Mouse (Mus musculus) heart, embryonic 15.5 days (tissue): ENCODE measurements around the gene Scfd2. TPM values are rescaled to one million over a fixed set of nuclear protein-coding genes. Genes with fewer than 3 reads are reported as not detected.
A peak's percentile ranks its signal among the peaks of the same experiment; 100 is the strongest.

Experiments
- ATAC-seq: fragments of 200-750 bp; cut with Nextera tagmentation; replicated peaks from 2 replicates; pipeline ENCODE4 v1.8.0; 2017; ENCODE audit warnings: low read depth, moderate TSS enrichment; ENCODE audit not compliant: insufficient number of reproducible peaks, insufficient read depth, low FRiP score
- H3K27ac ChIP-seq: fragments of 300-500 bp; sonication (generic); 2 replicates; pipeline ENCODE4 v1.5.1; 2015; ENCODE audit warnings: mild to moderate bottlenecking, inconsistent platforms
- H3K27me3 ChIP-seq: fragments of 300-500 bp; sonication (generic); 2 replicates; pipeline ENCODE4 v1.6.1; 2015; ENCODE audit warnings: inconsistent platforms
- H3K36me3 ChIP-seq: fragments of 300-500 bp; sonication (generic); 2 replicates; pipeline ENCODE4 v1.6.1; 2015; ENCODE audit warnings: mild to moderate bottlenecking, inconsistent platforms
- H3K4me1 ChIP-seq: fragments of 300-500 bp; sonication (generic); replicated peaks from 2 replicates; pipeline ENCODE4 v1.6.1; 2015; ENCODE audit warnings: inconsistent platforms
- H3K4me2 ChIP-seq: fragments of 300-500 bp; sonication (generic); 2 replicates; pipeline ENCODE4 v1.6.1; 2015; ENCODE audit warnings: inconsistent platforms, mild to moderate bottlenecking, moderate library complexity
- H3K4me3 ChIP-seq: fragments of 300-500 bp; sonication (generic); 2 replicates; pipeline ENCODE4 v1.5.1; 2015; ENCODE audit warnings: mild to moderate bottlenecking, inconsistent platforms
- H3K9ac ChIP-seq: fragments of 300-500 bp; sonication (generic); 2 replicates; pipeline ENCODE4 v1.6.1; 2015; ENCODE audit warnings: mild to moderate bottlenecking, inconsistent platforms
- H3K9me3 ChIP-seq: fragments of 300-500 bp; sonication (generic); replicated peaks from 2 replicates; pipeline ENCODE4 v1.6.1; 2016; ENCODE audit warnings: inconsistent platforms
- WGBS: fragments of 180-500 bp; shearing (Covaris S2); methylation state at CpG from one replicate; pipeline ENCODE4 v1.1.7; 2015; ENCODE audit warnings: mixed read lengths; 5-methylcytosine and 5-hydroxymethylcytosine counted together
- polyA plus RNA-seq: library from polyadenylated mRNA; unstranded; fragments of >200 nt; fragmentation: Nextera tagmentation; extraction: Ambion mirVana; gene quantifications from 2 replicates; pipeline ENCODE4 v1.2.1, GENCODE M21; 2015

Scfd2 gene
- polyA plus RNA-seq, 1 experiment from 2014 or later: 12.8 TPM

DNA sequence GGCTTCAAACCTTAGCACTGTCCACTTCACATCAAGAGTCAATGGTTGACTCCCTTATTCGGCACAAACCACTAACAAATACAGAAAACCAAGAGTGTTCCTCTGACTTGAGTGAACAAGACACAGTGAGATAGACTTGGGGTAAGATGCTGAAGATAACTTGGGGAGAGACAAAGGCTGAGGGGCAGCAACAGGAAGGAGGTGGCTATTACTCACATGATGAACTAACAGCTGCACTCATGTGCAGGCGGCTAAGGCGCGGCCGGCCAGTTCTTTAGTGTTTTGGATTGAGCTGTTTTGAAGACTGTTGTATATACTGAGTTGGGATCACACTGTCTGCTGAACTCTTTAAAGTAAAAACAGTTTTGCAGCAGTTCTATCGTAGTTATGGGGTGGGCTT, 205.3 kb downstream of the Scfd2 start:
- Histone ChIP-seq H3K4me1 (peaks cover 18% of the 10 kb centered on the region), H3K4me2 (no peak overlapping the region), H3K4me3 (no peak overlapping the region), H3K36me3 (no peaks in the 10 kb centered on the region), H3K27ac (no peak overlapping the region), H3K27me3 (no peaks in the 10 kb centered on the region), H3K9me3 (no peaks in the 10 kb centered on the region), H3K9ac (no peak overlapping the region)
- 89% methylated on average over 6 of the region's 6 CpGs for WGBS
- ATAC-seq: no peak

DNA sequence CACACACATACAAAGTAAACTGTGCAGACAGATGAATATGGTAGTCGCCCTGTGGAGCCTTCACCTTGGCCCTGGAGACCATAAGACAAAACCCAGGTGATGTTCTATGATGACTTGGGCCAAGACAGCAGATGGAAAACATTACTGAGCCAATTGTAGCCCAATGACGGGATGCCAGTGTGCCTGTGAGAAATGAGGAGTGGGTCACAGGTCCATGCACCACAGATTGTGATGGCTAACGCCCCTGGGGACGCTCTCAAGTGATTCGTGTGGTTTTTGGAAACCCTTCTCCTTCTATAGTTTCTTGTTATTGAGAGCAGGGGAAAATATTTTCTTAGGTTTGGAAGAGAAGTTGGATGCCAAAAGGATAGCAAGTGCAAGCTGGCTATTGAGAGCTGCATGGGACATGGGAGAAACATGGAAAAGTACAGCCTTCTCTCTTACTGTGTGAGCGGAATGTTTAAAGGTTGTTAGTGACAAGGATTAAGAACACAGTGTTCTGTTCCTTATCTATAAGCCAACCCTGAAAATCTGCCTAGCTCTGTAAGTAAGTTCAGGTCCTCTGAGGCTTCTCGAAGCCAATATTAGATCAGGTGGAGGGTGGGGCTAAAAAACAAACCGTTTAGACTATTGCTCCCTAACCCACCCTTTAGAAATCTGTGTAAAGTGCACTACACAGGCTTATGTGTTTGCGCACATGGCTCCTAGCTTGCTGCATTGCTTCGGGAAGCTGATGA, 210.4 kb downstream of the Scfd2 start:
- Histone ChIP-seq H3K4me3 (no peak overlapping the region), H3K36me3 (no peaks in the 10 kb centered on the region), H3K27ac (no peak overlapping the region), H3K9me3 (no peaks in the 10 kb centered on the region), H3K27me3 (no peaks in the 10 kb centered on the region), H3K4me2 (no peak overlapping the region), H3K4me1 (0 out of 2 replicates have a peak, but pooled peaks cover 7% of the 10 kb centered on the region), H3K9ac (no peak overlapping the region)
- ATAC-seq: no peak
- WGBS: 77% methylated on average over 10 of the region's 10 CpGs

DNA sequence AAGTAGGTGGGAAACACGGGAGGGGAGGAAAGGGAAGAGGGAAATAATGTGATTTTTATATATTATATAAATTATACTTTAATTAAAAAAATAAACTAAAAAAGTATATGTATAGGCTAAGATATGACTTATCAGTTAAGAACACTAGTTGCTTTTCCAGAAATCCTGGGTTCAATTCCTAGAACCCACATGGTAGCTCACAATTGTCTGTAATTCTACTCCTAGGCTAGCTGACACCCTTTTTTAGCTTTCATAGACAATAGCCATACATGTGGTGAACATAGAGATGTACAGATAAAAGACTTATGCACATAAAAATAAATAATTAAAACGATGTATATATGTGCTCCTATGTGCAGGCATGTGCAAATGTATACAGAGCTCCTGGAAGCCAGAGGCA, 212.0 kb downstream of the Scfd2 start:
- Histone ChIP-seq H3K27me3 (no peaks in the 10 kb centered on the region), H3K4me2 (no peak overlapping the region), H3K36me3 (no peaks in the 10 kb centered on the region), H3K9me3 (no peaks in the 10 kb centered on the region), H3K9ac (no peak overlapping the region), H3K4me3 (no peak overlapping the region), H3K4me1 (peaks cover 13% of the 10 kb centered on the region; the same call in 1 of the 2 replicates), H3K27ac (no peak overlapping the region)
- ATAC-seq: no peak
- WGBS: 64% methylated on average over 2 of the region's 2 CpGs

DNA sequence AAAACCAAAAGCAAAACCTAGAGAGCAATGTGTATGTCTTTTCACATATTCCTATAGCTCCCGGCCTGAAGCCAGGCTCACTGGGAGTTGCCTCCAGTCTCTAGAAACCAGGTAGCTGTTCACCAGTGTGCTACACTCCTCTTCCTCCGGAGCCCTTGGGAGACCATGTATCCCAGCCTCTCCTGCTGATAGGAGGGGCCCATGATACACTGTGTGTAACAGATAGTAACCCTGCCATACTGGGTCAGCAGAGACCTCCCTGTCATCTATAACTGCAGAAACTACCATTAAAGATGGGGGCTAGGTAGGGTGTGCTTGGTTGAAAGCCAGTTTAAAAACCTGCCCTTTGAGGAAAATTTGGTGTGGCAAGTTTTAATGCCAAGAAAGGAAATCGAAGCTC, 214.4 kb downstream of the Scfd2 start:
- no peaks in the 10 kb centered on the region for H3K9me3 ChIP-seq
- no peaks in the 10 kb centered on the region for H3K27me3 ChIP-seq
- no peak overlapping the region for H3K9ac ChIP-seq
- ATAC-seq: no peak
- peaks cover 13% of the 10 kb centered on the region; the same call in 1 of the 2 replicates for H3K4me1 ChIP-seq
- no peak overlapping the region for H3K4me3 ChIP-seq
- no peaks in the 10 kb centered on the region for H3K36me3 ChIP-seq
- 83% methylated on average over 3 of the region's 3 CpGs for WGBS
- H3K27ac ChIP-seq: no peak overlapping the region
- H3K4me2 ChIP-seq: no peak overlapping the region

DNA sequence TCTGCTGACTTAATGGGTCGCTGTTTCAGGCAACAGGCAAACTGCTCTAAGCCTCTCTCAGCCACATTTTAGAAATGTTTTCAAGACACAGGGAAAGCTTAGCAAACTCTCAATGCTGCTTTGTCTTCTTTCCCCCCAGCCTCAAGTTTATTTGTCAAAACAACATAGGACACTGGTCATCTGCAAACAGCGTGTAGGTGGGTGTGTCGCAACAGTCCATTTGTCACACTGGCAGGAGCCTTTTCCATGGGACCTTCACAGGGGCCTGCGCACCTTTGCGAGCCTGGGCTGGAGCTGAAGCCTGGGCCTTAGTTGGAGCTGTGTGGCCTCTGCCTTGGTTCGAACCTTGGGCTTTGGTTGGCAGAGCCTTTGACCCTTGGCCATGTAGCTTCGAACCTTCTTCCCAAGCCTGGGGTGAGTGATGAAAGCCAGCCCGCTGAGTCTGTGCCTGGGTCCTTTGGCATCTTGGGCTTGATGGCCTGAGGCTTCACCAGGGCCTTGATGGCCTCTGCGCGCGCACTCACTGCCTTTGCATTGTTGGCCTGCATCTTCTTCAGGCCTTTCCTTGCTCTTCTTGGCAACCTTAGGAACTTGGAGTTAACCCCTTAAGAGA, 215.1 kb downstream of the Scfd2 start:
- Histone ChIP-seq H3K4me1 (peaks cover 13% of the 10 kb centered on the region; the same call in 1 of the 2 replicates), H3K4me2 (no peak overlapping the region), H3K9ac (no peak overlapping the region), H3K27me3 (no peaks in the 10 kb centered on the region), H3K9me3 (no peaks in the 10 kb centered on the region), H3K36me3 (no peaks in the 10 kb centered on the region), H3K4me3 (no peak overlapping the region), H3K27ac (0 out of 2 replicates have a peak overlapping the region, but pooled peaks have one; percentile 40)
- 87% methylated on average over 11 of the region's 11 CpGs for WGBS
- ATAC-seq: no peak

DNA sequence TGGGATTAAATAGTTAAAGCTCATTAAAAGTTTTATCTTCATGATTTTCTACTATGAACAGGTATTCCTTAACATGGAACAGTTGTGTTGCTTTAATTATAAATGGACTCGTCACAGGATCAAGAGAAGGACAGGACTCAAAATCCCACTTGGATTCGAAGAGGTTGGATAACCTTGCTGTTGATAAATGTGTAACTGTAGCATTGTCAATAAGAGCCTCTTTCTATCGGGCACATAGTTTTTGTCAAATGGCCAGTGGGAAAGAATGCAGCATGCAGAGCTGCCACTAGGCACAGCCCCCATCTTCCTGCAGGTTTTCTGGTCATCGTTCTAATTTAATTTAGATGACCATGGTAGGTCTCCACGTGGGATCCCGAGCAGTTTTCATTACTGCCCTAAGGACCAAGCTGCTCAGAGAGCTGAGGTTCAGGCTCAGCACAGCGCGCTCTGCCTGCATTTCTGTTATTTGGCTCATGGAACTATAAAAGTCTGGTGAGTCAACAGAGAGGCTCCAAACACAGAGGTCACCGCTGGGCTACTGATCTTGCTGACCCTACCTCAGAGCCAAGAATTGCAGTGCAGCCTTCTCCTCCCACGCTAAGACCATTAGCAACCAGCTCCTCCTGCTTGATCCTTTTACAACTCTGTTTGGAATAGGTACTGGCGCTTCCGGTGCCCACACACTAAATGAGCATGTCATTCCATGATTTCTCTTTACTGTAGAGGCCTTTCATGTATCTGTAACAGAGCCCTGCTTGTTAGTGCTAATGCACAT, 215.9 kb downstream of the Scfd2 start:
- no peak overlapping the region for H3K4me3 ChIP-seq
- H3K9ac ChIP-seq: no peak overlapping the region
- no peaks in the 10 kb centered on the region for H3K27me3 ChIP-seq
- ATAC-seq: no peak
- peak overlapping the region; percentile 40; the same call in 1 of the 2 replicates for H3K27ac ChIP-seq
- H3K4me2 ChIP-seq: no peak overlapping the region
- no peaks in the 10 kb centered on the region for H3K9me3 ChIP-seq
- 58% methylated on average over 12 of the region's 12 CpGs for WGBS
- peaks cover 12% of the 10 kb centered on the region; the same call in 1 of the 2 replicates for H3K4me1 ChIP-seq
- no peaks in the 10 kb centered on the region for H3K36me3 ChIP-seq

DNA sequence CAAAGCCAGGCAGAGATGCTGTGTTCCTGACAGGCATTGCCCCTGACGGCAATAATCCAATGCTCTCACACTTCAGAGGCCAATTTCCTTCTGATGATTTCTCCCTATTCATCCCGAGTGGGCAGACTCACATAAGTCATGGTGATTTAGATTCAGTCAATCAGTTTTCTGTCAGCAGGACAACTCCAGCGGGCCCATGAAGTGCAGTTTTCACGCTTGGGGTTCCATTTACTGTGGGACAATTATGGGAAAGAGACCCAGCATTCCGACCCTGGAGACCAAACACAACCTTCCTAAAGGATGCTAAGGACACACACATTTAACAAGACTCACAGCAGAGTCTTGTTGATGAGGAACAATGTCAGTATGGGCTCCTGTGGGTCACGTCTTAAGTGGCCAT, 217.1 kb downstream of the Scfd2 start:
- no peak overlapping the region for H3K4me2 ChIP-seq
- H3K36me3 ChIP-seq: no peaks in the 10 kb centered on the region
- ATAC-seq: no peak
- H3K4me3 ChIP-seq: no peak overlapping the region
- no peaks in the 10 kb centered on the region for H3K9me3 ChIP-seq
- no peak overlapping the region for H3K27ac ChIP-seq
- no peak overlapping the region for H3K9ac ChIP-seq
- H3K4me1 ChIP-seq: peaks cover 10% of the 10 kb centered on the region; the same call in 1 of the 2 replicates
- 77% methylated on average over 6 of the region's 6 CpGs for WGBS
- H3K27me3 ChIP-seq: no peaks in the 10 kb centered on the region

DNA sequence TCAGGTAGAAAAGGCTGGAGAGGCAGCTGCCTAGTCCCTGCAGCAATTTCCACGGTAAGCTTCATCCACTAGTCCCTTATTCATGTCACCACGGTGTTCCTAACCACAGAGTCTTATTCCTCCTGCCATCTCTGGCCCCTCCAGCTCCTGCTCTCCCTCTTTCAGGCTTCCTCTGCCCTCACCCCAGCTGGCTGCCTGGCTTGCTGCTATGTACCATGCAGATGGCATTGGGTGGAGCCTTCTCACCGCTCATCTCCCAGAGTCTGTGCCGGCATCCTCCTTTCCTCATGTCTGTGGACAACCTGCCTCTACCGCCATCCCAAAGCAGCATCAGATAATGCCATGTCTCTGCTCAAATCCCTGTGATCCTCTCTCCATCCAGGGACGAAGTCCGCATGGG, 218.0 kb downstream of the Scfd2 start:
- H3K27me3 ChIP-seq: no peaks in the 10 kb centered on the region
- H3K4me3 ChIP-seq: no peak overlapping the region
- H3K36me3 ChIP-seq: no peaks in the 10 kb centered on the region
- H3K27ac ChIP-seq: no peak overlapping the region
- H3K9me3 ChIP-seq: no peaks in the 10 kb centered on the region
- H3K9ac ChIP-seq: no peak overlapping the region
- WGBS: 88% methylated on average over 7 of the region's 7 CpGs
- H3K4me1 ChIP-seq: peaks cover 10% of the 10 kb centered on the region; the same call in 1 of the 2 replicates
- no peak overlapping the region for H3K4me2 ChIP-seq
- ATAC-seq: no peak

DNA sequence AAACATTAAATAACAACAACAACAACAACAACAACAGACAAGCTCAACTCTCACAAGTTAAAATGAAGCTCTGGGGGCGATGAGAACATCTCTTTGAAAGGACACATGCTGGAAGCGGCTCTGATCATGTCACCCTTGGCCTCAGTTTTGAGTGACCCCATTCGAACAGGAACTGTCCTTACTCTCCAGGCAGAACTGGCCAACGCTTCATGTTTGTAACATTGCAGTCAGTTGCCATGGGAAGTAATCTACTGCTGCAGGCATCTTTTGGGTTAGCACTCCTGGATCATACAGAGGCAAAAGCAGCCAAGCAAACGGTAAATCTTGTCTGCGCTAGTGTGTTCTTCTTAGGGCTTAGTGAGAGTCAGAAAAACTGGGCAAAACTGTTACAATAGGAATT, 219.7 kb downstream of the Scfd2 start:
- Histone ChIP-seq H3K9ac (no peak overlapping the region), H3K4me1 (peaks cover 10% of the 10 kb centered on the region; the same call in 1 of the 2 replicates), H3K4me3 (no peak overlapping the region), H3K9me3 (no peaks in the 10 kb centered on the region), H3K27ac (no peak overlapping the region), H3K36me3 (no peaks in the 10 kb centered on the region), H3K4me2 (no peak overlapping the region), H3K27me3 (no peaks in the 10 kb centered on the region)
- WGBS: 64% methylated on average over 6 of the region's 6 CpGs
- ATAC-seq: no peak

DNA sequence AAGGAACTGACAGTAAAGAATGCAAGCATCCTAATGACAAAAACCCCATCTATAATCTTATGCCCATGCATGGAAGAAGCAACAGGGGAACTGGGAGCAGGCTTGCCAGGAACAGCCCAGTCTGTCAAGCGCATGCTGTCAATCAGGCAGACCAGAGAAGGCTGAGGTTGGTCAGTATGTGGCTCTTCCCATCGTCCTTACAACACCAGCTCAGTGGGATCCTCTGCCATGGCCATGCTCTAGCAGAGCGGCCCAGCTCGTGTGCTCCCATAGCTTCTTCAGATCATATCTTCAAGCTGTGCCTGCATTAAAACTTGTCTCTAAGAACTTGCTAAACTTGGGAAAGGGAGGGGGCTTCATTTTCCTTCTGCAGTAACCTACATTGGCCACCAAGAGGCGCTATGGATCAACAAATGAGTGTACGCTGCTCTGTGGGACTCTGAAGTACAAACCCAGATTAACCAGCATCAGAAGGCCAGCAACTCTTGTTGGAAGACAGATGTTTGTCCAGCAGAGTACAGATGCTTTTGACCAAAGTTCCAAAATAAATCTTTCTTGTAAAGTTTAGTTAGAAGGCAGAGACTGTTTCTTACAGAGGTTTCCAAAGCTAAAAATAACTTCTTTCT, 220.2 kb downstream of the Scfd2 start:
- H3K27ac ChIP-seq: no peak overlapping the region
- ATAC-seq: no peak
- peaks cover 10% of the 10 kb centered on the region; the same call in 1 of the 2 replicates for H3K4me1 ChIP-seq
- H3K9ac ChIP-seq: no peak overlapping the region
- WGBS: 24% methylated on average over 6 of the region's 6 CpGs
- H3K27me3 ChIP-seq: no peaks in the 10 kb centered on the region
- no peaks in the 10 kb centered on the region for H3K36me3 ChIP-seq
- H3K4me2 ChIP-seq: no peak overlapping the region
- no peak overlapping the region for H3K4me3 ChIP-seq
- no peaks in the 10 kb centered on the region for H3K9me3 ChIP-seq

DNA sequence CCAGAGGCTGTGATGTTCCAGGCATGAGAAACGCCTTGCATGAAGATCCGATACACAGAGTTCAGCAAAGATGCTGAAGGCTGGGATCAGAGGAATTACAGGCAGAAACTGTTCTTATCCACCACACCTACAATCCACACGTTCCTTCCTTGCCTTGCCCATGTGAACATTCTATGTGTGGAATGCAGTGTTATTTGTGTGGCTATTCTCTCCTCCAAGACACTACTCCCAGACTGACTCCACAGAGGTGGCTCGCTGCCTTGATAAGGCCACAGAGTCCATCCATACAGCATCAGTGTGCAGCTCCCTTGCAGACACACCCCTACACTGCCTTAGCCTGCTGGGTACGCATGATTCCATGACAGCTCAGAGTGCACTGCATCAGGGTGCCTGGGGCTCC, 221.5 kb downstream of the Scfd2 start:
- WGBS: 57% methylated on average over 5 of the region's 5 CpGs
- H3K9ac ChIP-seq: no peak overlapping the region
- no peak for ATAC-seq

More for the DNA sequence above, 221.5 kb downstream of the Scfd2 start:
- Histone ChIP-seq H3K4me3 (no peak overlapping the region), H3K4me2 (no peak overlapping the region), H3K9me3 (no peaks in the 10 kb centered on the region), H3K36me3 (no peaks in the 10 kb centered on the region), H3K27ac (no peak overlapping the region), H3K4me1 (peaks cover 7% of the 10 kb centered on the region), H3K27me3 (no peaks in the 10 kb centered on the region)
